Mouse (Mus musculus) heart, postnatal 4 days (tissue): Measurements from ENCODE around the gene Cdc20b. TPM values are rescaled to one million over a fixed set of nuclear protein-coding genes. Genes with fewer than 3 reads are reported as not detected.
"Not testable (repeated sequence)": the region's sequence is repeated elsewhere in the genome, so short reads cannot be mapped to it uniquely, and the experiment has no call there.

ENCODE experiments used
- DNase-seq: peaks from one replicate; pipeline ENCODE4 v3.0.0; 2021
- total RNA-seq, 2 experiments: library from RNA; stranded (reverse); gene quantifications; 2 replicates each; pipeline ENCODE4 v1.2.3; 2021

Gene Cdc20b
- total RNA-seq = not detected

DNA sequence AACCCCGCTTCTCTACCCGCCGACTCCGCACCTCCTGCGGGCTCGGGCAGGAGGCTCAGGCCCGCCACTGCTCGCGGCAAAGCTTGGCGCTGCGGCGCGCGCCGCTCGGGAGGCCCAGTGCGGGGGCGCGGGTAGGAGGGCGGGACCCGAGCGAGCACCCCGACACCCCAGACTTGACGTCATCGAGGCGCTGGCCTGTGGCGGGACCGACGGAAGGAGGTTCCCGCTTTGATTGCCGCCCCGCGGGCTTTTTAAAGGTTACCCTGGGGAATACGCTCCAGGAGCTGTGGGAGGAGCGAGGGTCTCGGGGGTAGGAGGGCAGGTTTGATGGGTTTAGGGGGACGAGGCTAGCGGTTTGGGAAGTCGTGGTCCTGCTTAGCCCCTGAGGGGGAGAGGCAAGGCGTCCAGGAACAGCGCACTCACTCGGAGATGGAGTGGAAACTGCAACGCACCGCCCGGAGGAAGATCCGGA lies at the start of gene Cdc20b:
Gene Cdc20b, plus strand, starts transcription at position 162 of the 472 bp plus-strand sequence.
- peak; percentile 46 for DNase-seq

DNA sequence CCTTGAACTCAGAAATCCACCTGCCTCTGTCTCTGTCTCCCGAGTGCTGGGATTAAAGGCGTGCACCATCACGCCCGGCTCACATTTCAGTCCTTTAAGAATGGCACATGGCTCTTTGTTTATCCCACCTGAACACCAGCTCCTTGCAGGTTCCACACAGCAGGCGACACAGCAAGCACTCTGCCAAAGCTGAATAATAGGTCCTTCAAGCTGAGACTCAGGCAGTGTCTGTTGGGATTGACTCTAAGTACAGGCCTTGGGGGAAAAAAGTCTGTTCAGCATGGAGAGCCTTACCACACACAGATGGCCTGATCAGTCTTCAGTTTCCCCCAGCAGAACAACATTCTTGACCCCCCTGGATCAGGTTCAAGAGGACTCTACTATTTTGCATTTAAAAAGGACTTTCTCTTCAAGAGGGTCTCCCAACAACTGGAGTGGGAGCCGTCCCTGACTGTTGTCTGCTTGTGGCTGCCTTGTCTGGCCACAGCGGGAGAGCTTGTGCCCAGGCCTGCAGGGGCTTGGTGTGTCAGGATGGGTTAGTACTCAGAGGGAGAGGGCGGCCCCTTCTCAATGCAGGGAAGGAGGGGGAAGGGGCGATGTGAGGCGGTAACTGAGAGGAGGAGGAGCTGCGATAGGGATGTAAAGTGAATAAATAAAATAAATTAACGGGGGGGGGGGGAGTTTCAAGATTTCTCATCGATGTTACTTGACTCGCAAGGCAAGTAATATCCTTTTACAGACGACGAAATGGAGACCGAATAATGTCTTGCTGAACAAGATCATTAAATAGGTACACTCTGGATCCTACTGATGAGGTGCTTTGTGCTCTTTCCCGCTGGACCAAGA lies 49.1 kb upstream of the Cdc20b start:
- DNase-seq = no peak

DNA sequence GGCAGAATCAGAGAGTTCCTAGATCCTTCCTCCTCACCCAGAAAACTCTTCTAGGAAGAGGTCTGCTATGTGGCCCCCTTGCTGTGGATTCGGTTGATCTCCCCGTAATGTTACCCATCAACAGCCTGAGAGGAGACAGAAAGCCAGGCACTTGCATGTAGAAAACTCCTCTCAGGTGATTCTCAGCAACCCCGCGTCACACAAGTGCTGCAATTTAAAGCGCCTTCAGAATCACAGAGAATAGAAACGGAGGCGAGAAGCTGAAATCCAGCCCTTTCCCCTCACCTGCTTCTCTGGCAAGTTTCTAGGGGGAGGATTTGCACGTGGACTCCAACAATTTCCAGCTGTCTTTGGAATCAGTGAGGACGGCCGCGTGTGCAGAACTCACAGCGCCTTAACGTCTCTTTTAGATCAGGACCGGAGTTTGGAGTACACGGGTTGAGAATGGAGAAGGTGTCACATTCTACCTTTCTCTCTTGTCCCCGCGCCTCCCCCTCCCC lies 48.4 kb upstream of the Cdc20b start:
- no peak for DNase-seq

DNA sequence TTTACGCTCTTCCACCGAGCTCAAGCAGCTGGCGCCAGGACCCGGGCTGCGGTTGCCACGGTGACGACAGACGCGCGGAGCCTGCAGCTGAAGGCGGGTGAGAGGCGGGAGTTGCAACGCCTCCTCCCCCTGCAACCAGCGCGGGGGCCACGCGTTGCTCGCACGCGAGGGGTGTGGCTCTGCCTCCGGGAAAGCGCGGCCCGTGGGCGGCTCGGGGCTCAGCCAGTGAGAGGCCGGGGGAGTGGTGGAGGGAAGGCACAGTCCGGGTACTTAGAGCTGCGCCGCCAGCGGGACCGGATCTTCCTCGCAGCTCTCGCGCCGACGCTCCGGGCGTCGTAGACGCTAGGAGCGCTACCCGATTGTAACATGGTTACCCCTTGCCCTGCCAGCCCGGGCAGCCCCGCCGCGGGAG lies 47.4 kb upstream of the Cdc20b start, which contains the start of gene Ccno:
Gene Ccno, plus strand, starts transcription at position 271 of the 412 bp plus-strand sequence.
- DNase-seq = peak; percentile 93

DNA sequence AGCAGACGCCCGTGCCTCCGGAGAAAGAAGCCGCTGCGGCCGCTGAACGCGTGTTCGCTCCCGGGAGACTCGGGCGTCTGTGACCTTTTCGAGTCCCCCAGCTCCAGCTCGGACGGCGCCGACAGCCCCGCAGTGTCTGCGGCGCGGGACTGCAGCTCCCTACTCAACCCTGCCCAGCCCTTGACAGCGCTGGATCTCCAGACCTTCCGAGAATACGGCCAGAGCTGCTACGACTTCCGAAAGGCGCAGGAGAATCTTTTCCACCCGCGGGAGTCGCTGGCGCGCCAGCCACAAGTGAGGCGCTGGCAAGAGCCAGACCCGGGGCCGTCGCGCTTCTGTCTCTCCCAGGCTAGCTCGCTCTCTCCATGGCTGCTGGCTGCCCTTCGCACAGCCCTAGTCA lies 46.9 kb upstream of the Cdc20b start:
- no peak for DNase-seq

DNA sequence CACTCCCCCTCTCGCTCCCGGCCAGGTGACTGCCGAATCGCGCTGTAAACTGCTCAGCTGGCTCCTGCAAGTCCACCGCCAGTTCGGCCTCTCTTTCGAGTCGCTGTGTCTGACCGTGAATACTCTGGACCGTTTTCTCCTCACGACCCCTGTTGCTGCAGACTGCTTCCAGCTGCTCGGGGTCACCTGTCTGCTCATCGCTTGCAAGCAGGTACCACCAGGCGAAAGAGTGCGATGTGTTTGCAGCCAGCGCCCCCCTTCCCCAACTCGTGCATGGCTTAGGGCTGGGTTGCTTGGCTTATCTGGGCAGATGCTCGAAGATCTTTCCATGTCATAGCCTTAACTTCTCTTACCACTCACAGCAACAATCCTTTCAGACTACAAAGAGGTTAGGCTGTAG lies 46.0 kb upstream of the Cdc20b start:
- DNase-seq = no peak

DNA sequence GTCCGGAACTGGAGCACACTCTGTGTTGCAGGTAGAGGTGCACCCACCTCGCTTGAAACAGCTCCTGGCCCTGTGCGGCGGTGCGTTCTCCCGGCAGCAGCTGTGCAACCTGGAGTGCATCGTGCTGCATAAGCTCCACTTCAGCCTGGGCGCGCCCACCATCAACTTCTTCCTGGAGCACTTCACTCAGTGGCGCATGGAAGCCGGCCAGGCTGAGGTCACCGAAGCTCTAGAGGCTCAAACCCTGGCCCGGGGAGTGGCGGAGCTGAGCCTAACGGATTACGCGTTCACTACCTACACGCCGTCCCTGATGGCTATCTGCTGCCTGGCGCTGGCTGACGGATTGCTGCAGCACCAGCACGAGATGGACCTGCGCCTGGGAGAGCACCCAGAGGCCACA lies 45.4 kb upstream of the Cdc20b start:
- peak; percentile 25 for DNase-seq

DNA sequence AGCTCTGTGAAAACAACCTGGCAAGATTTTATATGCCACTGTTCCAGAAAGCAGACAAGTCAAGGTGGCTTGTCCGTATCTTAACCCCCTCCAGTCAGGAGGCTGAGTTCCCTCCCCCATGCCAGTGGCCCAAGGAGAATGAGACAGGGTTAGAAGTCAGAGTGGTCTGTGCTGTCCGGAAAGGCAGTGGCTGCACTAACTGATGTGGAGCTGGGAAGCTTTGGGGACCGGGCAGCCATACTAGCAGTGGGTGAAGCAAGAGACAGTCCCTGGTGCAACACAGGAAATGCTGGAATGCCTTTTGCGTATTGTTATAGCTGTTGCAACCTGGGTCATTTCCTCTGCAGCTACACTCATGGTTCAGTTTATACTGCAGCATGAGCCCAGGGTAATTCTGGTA lies 44.6 kb upstream of the Cdc20b start:
- no peak for DNase-seq

DNA sequence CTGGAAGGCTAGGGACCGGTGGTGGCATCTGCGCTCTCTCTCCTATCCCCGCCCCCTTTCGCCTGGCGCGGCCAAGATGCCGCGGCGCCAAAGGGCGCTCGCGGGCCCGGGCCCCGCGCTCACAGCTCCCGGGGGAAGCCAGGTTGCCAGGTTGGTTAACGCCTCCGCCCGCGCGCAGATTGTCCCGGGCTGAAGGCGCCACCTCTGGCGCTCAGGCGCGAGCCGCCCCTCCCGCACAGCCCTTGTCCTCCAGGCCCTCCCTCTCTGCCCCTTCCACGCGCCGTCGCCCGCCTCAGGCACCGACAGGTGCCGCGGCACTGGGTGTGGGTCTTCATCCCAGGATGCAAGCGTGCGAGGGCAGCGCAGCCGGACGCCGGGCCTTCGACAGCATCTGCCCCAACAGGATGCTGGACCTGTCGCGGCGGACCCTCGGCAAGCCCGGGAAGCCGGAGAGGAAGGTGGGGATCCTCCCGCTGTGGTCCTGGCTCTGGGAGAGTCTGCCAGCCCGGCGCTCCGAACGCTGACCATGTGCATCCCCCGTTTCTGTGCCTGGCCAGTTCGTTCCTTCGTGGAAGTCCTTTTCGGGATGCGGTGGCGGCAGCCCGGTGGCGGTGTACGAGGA lies 41.3 kb upstream of the Cdc20b start, which contains the start of gene Mcidas:
Gene Mcidas, plus strand, starts transcription at position 315 of the 622 bp plus-strand sequence.
- peak; percentile 13 for DNase-seq

DNA sequence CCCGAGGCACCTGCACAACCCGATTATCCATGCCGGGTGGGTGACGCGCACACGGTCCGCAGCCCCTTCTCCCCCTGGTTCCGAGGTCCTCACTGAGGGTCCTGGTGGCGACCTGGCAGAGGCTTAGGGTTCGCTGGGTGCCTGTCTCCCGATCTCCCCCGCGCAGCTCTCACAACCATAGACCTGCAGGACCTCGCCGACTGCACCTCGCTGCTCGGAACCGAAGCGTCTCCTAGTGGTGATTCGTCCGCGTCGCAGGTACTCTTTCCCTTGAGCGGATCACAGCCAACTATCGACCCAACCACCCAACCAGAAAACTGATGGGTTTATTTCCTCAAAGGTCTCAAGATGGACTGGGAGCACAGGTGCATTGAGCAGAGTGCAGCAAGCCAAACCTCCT lies 40.7 kb upstream of the Cdc20b start:
- peak; percentile 59 for DNase-seq

DNA sequence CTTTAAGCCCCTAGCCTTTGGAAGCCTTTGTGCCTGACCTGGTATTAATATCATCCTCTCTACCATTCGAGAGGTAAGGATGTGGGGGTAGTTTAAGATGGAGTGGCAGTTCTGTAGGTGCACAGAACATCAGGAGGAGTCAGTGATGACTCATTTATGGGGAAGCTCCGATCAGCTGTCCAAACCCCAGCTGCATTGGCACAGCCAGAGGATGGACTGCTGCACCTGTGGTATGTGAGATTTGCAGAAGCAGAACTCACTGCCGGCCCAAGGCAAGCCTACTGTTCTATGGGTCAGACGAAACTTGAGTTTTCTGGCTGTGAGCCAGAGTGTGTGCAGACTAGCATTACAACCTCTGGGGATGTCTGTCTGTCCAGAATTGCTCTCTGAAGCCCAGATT lies 38.5 kb upstream of the Cdc20b start:
- no peak for DNase-seq

DNA sequence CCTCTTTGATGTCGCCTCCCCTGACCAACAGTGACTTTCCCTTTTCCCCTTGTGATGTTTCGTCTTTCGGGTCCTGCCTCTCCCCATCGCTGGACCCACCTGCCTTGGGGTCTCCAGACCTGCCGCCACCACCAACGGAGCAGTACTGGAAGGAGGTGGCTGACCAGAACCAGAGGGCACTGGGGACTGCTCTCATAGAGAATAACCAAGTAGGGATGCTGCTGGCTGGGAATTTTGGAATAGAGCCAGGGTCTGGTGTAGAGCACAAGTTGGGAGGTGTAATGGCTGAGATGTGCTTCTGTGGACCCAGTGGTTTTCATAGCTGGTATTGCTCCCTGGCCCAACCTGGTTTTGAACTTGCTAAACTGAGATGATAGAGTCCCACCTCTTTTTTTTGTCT lies 37.5 kb upstream of the Cdc20b start:
- no peak for DNase-seq

DNA sequence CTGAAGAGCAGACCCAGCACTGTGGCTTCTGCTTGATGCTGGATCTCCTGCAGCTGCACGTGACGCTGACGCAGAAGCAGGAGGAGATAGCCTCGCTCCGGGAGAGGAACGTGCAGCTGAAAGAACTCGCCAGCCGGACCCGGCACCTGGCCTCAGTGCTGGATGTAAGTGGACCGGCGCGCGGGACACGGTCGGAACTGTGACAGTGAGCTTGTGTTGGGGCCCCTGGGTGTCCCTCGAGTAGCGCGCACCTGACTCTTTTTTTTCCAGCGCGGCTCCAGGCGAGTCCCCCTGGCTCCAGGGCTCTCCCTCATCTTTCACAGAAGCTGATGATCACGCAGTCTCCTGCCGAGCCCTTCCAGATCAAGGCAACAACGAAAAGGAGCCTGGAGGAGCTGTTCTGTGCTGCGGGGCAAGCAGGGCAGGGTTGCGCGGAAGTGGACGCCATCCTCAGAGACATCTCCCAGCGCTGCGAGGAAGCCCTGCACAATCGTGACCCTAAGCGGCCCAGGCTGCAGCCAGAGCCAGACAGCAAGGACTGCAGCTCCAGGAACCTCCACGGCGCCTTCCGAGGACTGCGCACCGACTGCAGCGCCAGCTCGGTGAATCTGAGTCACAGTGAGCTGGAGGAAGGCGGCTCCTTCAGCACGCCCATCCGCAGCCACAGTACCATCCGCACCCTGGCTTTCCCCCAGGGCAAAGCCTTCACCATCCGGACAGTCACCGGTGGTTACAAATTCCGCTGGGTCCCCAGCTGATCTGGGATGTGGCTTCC lies 36.3 kb upstream of the Cdc20b start:
- DNase-seq = peak; percentile 16

DNA sequence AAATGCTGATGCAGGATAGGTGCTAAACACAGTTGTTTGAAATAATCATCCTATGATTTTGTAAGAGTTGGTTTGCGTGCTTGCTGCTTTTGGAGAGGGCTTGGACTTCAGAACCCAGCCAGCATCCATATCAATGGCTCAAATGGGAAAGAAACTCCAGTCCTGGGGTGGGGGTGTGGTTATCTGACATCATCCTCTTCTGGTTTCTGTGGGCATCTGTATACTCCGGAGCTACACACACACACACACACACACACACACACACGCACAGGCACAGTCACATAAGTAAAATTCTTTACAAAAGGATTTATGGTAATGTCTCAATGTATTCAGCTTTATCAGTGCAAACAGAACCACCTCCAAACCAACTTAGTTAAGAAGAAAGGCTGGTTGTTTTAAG lies 34.8 kb upstream of the Cdc20b start:
- DNase-seq = no peak

DNA sequence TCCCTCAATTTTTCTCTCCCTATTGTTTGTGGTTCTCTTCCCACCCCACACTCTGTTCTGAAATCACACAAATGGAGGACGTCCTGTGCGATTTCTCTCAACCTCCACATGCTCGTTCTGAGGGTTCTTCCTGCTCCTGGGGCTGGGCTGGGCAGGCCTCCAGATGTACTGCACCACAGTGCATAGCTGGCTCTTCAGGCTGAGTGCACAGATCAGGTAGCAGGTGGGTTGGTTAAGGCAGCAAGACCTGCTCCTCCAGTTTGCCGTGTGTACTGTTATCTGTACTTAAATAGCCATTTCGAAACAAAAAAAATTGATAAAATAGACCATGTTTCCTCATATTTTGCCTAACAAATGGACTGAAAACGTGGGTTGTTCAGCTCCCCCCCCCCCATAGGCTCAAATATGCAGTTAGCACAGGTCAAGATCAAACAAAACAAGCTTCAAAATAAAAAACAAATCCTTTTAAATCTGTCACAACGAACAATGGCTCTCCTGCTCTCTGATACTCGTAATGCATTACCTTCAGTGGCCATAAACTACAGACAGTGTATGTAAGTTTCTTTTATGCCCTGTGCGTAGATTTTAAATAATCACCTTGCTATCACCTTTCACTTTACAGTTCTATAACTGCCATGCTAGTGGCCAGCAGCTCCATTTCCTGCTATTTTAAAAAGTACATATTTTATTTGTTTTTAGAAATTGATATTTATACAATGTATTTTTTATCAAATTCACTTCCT lies 34.2 kb upstream of the Cdc20b start:
- no peak for DNase-seq

DNA sequence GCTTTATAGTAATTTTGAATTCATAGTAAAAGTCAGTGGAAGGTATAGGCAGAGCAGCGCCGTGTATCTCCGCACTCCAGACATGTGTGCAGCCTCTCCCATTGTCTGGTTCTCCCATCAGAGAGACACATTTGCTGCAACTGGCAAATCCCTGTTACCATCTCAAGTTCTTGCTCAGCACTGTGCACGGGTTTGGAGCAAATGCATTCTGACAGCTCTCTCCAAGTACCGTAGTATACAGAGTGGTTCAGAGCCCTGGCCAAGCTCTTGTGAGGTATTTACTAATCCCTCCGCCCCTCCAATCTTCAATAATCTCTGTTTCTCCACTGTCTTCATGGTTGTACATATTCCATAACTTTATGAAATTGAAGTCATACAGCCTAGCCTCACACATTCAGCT lies 22.2 kb upstream of the Cdc20b start:
- DNase-seq = no peak

DNA sequence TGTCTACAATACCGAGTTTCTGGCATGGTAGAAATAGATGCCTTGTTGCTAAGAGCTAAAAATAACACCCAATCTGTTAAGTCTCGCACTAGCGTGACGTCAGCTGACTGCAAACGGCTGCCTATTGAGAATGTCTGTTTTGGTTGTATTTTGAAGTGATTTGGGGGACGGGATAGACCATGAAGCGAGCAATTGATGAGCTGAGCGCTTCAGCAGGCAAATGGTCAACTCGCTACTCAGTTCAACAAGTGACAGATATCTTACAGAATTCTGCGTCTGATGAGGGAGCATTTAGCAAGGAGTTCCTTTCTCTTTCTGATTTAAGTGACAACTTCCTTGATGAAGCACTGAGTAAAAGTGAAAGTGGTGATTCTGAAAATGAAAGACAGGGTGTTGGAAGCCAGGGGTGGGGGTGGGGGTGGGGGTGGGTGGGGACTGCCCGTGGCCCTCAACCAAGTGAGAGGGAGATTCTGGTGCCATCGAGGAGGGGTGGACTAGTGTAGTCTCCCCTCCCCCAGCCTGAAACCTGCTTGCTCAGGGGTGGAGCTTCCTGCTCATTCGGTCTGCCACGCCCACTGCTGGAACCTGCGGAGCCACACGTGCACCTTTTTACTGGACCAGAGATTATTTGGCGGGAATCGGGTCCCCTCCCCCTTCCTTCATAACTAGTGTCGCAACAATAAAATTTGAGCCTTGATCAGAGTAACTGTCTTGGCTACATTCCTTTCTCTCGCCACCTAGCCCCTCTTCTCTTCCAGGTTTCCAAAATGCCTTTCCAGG lies 21.5 kb upstream of the Cdc20b start:
- not testable (repeated sequence) for DNase-seq

DNA sequence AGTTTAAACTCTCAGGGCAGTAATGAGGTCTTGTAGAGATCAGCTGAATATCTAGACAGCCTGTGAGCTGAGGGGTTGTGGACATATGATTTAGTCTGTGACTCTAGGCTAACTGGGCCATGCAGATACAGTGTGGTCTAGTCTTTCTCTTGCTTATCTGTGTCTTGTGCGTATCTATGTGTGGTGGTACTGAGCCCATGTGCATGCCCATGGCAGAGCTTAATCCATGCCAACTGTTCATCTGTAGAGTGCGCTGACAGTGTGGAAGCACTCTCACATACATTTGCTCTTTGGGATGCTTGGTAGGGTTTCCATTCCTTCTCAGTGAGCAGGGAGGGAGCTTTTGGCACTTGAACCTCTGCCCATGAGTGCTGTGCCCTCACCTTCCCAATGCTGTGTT lies 13.4 kb upstream of the Cdc20b start:
- DNase-seq = no peak

DNA sequence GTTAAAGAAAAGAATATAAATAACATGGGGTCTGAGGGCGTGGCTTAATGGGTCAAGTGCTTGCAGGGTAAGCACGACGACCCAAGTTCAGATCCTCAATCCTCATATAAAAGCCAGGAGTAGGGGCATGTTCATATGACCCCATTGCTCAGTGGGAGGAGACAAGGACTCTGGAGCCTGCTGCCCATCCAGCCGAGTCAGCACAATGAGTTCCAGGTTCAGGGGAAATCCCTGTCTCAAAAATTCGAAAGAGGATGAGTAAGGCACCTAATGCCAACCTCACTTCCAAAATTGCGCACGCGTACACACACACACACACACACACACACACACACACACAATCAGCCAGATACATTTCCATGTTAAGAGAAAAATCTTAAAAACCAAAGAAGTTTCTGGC lies 12.4 kb upstream of the Cdc20b start:
- DNase-seq = no peak

DNA sequence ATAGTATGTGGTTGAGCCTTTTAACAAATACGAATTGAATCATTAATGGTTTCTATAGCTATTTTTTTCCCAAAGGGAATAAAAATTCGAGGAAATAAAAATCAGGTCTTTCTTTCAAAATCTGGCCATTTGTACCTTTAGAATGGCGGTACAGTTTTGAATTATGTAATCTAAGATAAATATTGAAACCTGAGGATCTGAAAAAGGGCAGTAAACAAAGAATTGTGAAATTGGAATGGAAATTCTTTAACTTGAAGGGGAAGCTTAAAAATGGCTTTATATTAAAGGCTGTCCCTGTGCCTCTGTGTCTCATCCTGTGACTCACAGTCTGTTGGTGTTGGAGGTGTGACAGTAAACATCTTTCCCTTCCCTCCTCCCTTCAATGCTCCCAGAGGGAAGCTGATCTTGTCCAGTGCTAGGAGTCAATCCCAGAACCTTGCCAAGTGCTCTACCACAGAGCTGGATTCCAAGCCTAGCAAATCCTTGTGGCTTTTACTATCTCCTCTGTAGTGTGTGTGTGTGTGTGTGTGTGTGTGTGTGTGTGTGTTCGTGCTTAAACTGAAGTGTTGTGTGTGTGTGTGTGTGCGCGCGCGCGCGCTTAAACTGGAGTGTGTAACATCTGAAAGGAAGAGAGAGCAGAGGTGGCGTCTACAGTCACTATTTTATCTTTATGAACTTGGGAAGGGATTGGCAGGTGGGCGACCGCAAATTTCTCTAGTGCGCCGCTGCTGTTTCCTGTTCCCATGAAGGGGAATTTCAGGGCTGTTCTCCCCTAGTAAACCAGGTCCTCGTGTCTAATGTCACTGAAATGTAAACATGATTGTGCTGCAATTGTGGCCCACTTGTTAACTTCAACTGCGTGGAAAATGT lies 11.4 kb upstream of the Cdc20b start:
- no peak for DNase-seq
